Mouse (Mus musculus) neutrophil, adult 5-6 weeks (primary cell): Measurements from ENCODE around the gene Stpg1. TPM values are rescaled to one million over a fixed set of nuclear protein-coding genes. Genes with fewer than 3 reads are reported as not detected.

ENCODE experiments used
- ATAC-seq: fragments of 151-379, 151-347 bp; 2 replicates; pipeline ENCODE4 v1.8.0; 2017; ENCODE audit warnings: mild to moderate bottlenecking, moderate TSS enrichment; ENCODE audit not compliant: insufficient number of reproducible peaks, poor library complexity, low FRiP score, severe bottlenecking; ENCODE audit errors: extremely low read depth
- total RNA-seq: library from RNA; stranded (forward); fragments of 200-1000 nt; gene quantifications from 2 replicates; pipeline ENCODE4 v1.2.3, GENCODE M21; 2017

The Stpg1 gene
- total RNA-seq, 1 experiment from 2014 or later, result 0.47 TPM

GRCm38 (mm10) chr4:135579695-135580094 is 85.1 kb downstream of the Stpg1 start:
- no peak for ATAC-seq

GRCm38 (mm10) chr4:135581222-135581910 is 86.8 kb downstream of the Stpg1 start:
- ATAC-seq, result no peak

GRCm38 (mm10) chr4:135584838-135585237 is 90.2 kb downstream of the Stpg1 start:
- no peak for ATAC-seq

Other genes starting within 250 kb of the Stpg1 start
- gene Clic4, start 222.0 kb upstream of the Stpg1 start, total RNA-seq, result 31.7 and 32.3 TPM in 2 replicates
- gene Srrm1, start 141.5 kb upstream of the Stpg1 start, total RNA-seq, result 175 and 196 TPM in 2 replicates
- not detected in 2 replicates for gene Ncmap, start 96.6 kb upstream of the Stpg1 start, total RNA-seq
- gene Rcan3, start 60.9 kb upstream of the Stpg1 start, total RNA-seq, result 3.6 and 4.5 TPM in 2 replicates
- gene Nipal3, start 248 bp downstream of the Stpg1 start, total RNA-seq, result 44.2 and 48.1 TPM in 2 replicates
- 0.23 and 0.49 TPM in 2 replicates for gene Grhl3, start 78.8 kb downstream of the Stpg1 start, total RNA-seq
- gene Ifnlr1, start 191.5 kb downstream of the Stpg1 start, total RNA-seq, result 5.9 and 6.0 TPM in 2 replicates
- gene Il22ra1, start 233.4 kb downstream of the Stpg1 start, total RNA-seq, result not detected in 2 replicates